7 mouse cellular contexts compared by ENCODE assay signal in genomic region chr5:38260107-38260682, GRCm38 (mm10). TPM values are rescaled to one million over a fixed set of nuclear protein-coding genes. Genes with fewer than 3 reads are reported as not detected.
DNase-seq lines count a peak whose midpoint lies in the region; ATAC-seq lines count a peak whose summit lies in the region.

Tmem128 (plus strand) TSS chr5:38260185.

- H3K27ac ChIP-seq in intestine, embryonic 15.5 days: peak within 1 kb of the TSS; percentile 89

- peak within 1 kb of the TSS; percentile 84 for H3K4me3 ChIP-seq in intestine, embryonic 15.5 days (replicated peaks)

- H3K9me3 ChIP-seq in intestine, embryonic 15.5 days: no peaks in the 10 kb centered on the region

- ATAC-seq in intestine, embryonic 15.5 days: peak; percentile 88

- H3K4me2 ChIP-seq in intestine, embryonic 15.5 days (replicated peaks): peak within 1 kb of the TSS; percentile 80

- DNase-seq in adrenal gland, adult 8-10 months: peak; percentile 45
- peak; percentile 88 for DNase-seq in embryo, embryonic 11 days
- peak; percentile 16 to 58 for DNase-seq in gastrocnemius, postnatal 36 days
- peak; percentile 70 to 83 for DNase-seq in left cerebral cortex, postnatal 25 days (ENCODE audit: low spot score in 2 of 2)
- DNase-seq in mesoderm, embryonic 11.5 days (ENCODE audit: low read depth, low spot score): peak; percentile 61
- DNase-seq in right cerebral cortex, postnatal 4 days: peak; percentile 70

- peak within 1 kb of the TSS; percentile 68 for H3K9ac ChIP-seq in intestine, embryonic 15.5 days

- no peaks in the 10 kb centered on the region for H3K27me3 ChIP-seq in intestine, embryonic 15.5 days (replicated peaks)

- no peaks in the 10 kb centered on the region; the same call in 1 of the 2 replicates for H3K4me1 ChIP-seq in intestine, embryonic 15.5 days (replicated peaks)

- peaks cover 20% of the 10 kb centered on the region for H3K36me3 ChIP-seq in intestine, embryonic 15.5 days

- intact Hi-C loops in gastrocnemius, postnatal 36 days (cut with DNase I): no loop called here
- intact Hi-C loops in left cerebral cortex, postnatal 25 days (cut with DNase I): no loop called here

- WGBS in intestine, embryonic 15.5 days: under 1% methylated on average over 40 of the region's 40 CpGs

RNA-seq across cellular contexts. Expression of gene Tmem128, which starts in this region (rescaled TPM):
- 10 to 100 TPM; 36.1 to 39.6 (median 37.4) TPM for total RNA-seq in adrenal gland, adult 8-10 months (2022)
- 1 to 10 TPM; 8.3 to 8.7 TPM for total RNA-seq in gastrocnemius, postnatal 36 days (2021)
- 67.9 and 68.6 TPM in 2 replicates for polyA plus RNA-seq in intestine, embryonic 15.5 days (2015; fragmentation: Nextera tagmentation; extraction: Ambion mirVana)
- total RNA-seq in left cerebral cortex, postnatal 25 days (2021): 10 to 100 TPM; 35.8 to 37.4 TPM

Comparison
In these comparisons a context has a peak if more than half of its experiments do, and no peak if none do; other contexts are left out.
1. Peak in every context shown above with its lines: DNase-seq, ATAC-seq, H3K4me3 ChIP-seq and H3K27ac ChIP-seq.
2. DNase-seq: peak in every context shown above with its lines; median percentile 88 in embryo, embryonic 11 days; 76 in left cerebral cortex, postnatal 25 days; 70 in right cerebral cortex, postnatal 4 days; 61 in mesoderm, embryonic 11.5 days; 45 in adrenal gland, adult 8-10 months; 37 in gastrocnemius, postnatal 36 days.